Mouse (Mus musculus): ENCODE measurements around the gene Fignl2.

DNA sequence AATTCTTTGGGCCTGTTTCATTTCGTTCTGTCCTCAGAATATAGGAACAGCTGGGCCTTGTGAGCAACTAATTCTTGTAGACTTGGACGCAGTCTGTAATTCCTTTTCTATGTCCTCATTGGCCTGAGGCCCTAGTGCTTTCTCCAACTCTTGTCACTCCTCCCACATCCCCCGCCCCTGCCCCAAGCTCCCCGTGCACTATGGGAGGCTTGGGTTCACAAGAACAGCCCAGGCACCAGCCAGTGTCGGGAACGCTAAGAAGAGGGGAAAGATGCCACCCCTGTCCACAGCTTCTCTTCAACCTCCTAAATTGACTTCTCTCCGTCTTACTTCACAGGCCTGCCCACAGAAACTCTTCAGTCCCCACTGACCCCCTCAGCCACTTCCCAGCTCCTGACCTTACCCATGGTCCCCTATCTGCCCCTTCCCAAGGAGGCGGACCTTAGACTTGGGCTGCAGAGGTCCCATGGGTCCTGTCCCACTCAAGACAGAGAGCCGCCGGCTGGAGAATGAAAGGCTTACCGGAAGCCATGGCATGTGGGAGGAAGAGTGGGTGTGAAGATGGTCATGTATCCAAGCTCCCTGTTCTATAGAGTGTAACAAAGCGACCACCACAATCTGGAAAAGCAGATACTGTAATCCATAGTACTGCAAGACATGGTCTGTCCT is 48.6 kb upstream of the Fignl2 start:
- TF ChIP-seq CTCF (IDR thresholded peaks at IDR 0.05; ENCODE audit: low read depth), result no peak
- TF ChIP-seq EP300 (IDR thresholded peaks at IDR 0.05; ENCODE audit: low read depth), result no peak
